Mouse (Mus musculus) granulocyte monocyte progenitor cell, adult 5-6 weeks (primary cell): ENCODE measurements around the gene Casp8. TPM values are rescaled to one million over a fixed set of nuclear protein-coding genes. Genes with fewer than 3 reads are reported as not detected.
"Not testable (repeated sequence)": the region's sequence is repeated elsewhere in the genome, so short reads cannot be mapped to it uniquely, and the experiment has no call there.

Experiments used
- ATAC-seq: replicated peaks from 2 replicates; pipeline ENCODE4 v1.8.0; 2016; ENCODE audit warnings: mild to moderate bottlenecking, moderate TSS enrichment, inconsistent platforms; ENCODE audit not compliant: poor library complexity, severe bottlenecking
- total RNA-seq, 2 experiments: library from RNA; stranded (forward) in 1 of 2; stranded (reverse) in 1 of 2; fragments of 200-712, 200-1000 nt in 1 of 2; fragments of >200 nt in 1 of 2; fragmentation: Nextera tagmentation in 1 of 2; gene quantifications; 2 replicates each; pipeline ENCODE4 v1.2.3; 2014 to 2017

Gene Casp8
- total RNA-seq (2014; fragmentation: Nextera tagmentation) (106 and 119 TPM in 2 replicates), total RNA-seq (2017) (133 and 147 TPM in 2 replicates)

DNA sequence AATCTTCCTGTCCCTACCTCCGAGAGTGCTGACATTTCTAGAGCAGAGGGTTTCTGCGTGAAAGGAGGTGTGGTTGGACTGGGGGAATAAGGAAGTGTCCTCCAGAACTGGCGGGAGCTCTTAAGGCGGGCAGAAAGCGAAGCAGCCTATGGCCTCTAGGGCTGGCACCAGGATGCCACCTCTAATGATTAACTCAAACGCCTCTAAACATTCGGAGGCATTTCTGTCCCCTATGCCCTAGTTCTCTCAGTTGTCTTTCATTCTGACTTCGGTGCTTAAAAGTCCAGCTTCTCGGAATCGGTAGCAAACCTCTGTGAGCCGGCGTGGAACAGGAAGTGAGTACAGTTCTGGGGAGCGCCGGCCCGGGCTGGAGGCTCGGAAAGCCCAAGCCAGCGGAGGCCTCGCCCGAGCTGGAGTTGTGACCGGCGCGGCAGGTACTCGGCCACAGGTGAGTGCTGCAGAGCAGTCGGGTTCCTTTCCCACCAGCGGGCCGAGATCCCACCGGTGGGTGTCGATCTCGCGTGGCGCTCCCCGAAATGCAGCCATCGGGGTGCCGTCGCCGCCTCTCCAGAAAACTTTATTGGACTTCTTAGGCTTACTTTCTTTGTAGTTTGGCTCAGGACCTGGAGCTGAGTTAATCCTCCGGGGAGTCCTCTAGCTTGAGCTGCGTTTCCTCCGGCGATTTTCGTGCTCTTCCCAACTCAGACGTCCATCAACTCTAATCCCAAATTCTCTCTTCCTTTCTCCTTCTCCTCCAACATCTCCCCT lies at the start of gene Casp8:
Gene Casp8 (plus strand): TSS at position 84 of the 768 bp plus-strand sequence.
- peak; percentile 92 for ATAC-seq

DNA sequence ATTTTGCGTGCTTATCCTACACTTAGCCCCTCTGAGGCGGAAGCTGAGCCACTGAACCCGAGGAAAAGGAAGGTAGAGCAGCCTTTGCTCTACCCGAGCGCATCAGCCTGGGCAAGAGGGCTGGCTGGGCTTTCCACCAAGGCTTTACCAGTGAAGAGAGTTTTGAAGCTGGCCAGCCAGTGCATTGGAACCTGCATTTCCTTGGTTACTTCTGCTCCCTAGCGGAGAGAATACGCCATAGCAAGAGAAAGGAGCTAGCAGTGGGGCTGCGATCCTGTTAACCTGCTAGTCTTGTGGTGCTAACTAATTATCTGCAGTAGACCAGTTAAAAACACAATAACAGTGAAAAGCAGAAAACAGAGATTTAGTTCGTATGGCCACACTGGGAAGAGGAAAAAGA lies 48.3 kb upstream of the Casp8 start:
- no peak for ATAC-seq

DNA sequence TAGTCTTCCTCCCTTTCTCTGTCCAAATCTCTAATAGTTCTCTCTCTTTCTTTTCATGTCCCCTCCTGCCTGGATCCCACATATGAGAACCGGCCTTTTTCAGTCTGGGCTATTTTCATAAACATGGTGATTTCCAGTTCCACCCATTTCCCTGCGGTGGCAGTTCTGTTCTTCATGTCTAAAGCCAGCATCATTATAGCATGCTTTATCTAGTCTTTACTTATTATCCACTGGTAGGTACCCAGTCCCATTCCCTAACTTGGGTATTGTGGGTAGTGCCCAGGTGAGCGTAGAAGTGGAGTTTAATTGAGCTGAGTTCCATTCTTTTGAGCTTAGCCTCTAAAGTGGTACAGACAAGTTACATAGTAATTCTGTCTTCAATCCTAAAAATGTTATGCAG lies 35.7 kb upstream of the Casp8 start:
- no peak for ATAC-seq

DNA sequence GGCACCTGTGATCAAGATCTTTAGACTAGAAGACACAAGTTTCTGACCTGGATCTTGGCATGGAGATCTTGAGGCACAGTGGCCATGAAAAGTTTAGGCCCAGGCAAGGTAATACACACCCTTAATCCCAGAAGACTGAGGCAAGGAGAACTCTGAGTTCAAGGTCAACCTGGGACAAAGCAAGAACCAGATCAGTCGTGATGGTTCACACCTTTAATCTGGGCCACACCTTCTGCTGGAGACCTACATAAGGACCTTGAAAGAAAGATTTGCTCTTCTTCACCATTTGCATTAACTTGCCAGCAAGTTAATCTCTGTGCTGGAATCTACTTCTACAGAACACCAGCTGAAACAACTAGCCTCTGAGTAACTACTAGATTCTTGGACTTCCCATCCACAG lies 34.6 kb upstream of the Casp8 start:
- ATAC-seq = no peak

DNA sequence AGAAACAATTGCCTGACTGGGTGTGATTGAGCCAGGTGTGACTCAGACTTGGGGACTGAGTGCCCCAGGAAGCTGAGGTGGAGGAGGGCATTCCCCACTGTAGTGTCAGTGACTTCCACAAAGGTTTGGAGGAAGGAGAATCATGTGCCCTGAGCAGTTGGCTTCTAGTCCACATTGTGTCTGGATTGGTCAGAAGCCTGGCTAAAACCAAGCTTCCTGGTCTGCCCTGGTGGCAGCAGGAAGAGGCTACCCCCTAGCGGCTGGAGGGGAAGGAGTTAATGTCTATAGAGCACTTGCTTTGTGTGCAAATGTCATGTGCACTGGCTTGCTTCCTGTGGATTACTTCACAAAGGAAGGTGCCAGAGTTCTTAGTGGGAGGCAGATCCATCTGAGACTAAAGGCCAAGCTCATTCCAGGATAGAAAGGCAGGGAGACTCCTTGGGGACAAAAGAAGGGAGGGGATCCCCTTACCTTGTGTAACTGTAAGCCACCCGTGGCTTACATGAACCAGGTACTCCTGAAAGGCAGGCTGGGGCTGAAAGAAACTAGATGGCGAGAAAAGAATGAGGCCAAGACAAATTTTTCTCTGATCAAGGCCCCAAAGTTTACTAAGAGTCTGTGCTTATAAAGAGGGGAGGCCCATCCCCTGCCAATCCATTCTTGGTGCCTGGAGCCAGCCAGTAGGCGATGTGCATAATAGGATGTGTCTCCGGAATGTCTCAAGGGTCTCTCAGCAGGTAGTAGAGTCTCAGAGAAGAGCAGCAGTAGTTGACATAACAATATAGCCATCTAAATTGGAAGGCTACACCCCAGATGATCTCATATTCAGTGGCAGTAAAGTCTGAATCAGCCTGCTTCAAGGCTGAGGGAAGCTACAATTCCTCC lies 33.5 kb upstream of the Casp8 start:
- ATAC-seq = peak; percentile 100

DNA sequence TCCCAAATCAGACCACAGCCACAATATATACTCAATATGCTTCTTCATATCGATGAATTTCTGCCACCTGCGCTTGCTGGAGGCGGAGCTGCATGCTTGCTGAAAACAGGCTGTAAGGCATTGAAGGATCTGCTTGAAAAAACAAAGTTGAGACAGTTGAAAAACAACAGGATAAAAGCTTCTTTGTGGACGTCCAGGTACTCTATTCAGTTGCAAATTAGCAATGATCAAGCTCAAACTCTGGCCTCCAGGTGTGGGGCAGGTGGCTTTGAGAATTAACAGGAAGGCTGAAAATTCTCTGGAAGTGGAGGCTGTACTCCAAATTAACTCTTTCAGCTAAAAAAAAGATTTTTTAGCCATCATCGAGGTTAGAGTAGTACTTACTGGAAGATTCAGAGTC lies 32.6 kb upstream of the Casp8 start:
- no peak for ATAC-seq

DNA sequence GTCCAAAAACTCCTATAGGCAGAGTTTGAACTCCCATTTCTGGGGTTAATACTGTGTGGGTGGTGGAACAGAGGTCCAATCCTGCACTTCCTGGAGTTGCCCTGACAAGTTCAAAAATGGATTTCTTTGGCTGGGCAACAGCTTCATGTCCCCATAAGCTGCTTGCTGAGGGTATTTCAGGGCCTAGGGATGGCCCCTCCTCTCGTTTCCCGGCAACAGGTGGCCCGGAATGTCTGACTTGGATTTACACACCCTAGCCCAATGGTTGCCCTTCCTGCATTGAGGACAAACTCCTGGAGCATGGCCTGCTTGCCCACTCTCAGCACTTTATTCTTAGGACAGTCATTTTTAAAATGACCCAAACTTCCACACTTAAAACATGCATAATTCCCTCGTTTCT lies 28.7 kb upstream of the Casp8 start:
- ATAC-seq = not testable (repeated sequence)

DNA sequence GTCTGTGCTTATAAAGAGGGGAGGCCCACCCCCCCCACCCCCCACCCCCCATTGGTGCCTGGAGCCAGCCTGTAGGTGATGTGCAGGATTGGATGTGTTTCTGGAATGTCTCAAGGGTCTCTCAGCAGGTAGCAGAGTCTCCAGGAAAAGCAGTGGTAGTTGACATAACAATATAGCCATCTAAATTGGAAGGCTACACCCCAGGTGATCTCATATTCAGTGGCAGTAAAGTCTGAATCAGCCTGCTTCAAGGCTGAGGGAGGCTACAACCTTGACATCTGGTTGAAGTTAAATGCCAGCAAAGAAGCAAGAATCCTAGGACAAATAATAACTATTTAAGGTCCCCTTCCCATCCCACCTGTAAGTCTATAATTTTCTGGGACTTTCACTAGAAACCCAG lies 26.0 kb upstream of the Casp8 start:
- ATAC-seq = no peak

DNA sequence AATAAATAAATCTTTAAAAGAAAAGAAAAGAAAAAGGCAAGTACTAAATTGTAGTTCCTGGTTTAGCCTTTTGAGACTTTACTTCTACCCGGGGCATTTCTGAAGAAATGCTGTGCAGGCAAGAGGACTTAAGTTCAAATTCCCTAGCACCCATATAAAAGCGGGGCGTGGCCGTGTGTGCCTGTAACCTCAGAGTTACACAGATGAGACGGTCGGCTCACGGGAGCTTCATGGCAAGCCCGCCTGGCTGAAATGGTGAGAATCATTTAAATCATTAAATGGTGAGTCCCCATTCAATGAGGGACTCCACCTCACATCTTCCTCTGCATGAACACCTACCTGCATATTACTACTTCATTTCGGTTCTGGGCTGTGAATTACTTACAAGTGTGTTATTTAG lies 25.5 kb upstream of the Casp8 start:
- ATAC-seq = no peak

DNA sequence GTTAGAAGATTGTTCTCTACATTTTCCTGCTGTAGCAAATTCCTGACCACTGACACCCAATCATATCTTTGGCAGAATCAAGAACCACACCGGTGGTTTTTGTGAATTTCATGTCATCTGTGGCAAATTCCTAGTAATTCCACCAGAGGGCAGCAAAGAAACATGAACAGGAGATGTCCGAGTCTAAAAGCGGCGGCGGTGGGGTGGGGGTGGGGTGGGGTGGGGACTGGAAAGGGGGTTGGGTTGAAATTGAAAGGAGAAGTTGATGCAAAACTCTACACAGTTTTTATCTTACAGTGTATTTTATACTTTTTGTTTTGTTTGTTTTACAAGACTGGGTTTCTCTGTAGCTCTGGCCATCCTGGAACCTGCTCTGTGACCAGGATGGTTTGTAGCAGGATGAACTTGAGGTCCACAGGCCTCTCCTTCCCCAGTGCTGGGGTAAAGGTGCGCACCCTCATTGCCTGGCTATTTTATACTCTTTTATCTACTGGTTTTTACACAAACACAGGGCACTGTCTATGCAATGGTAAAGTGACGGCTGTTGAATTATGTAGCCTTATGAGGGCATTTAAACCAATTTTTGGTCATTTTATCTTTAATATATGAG lies 25.0 kb upstream of the Casp8 start:
- peak; percentile 68 for ATAC-seq

DNA sequence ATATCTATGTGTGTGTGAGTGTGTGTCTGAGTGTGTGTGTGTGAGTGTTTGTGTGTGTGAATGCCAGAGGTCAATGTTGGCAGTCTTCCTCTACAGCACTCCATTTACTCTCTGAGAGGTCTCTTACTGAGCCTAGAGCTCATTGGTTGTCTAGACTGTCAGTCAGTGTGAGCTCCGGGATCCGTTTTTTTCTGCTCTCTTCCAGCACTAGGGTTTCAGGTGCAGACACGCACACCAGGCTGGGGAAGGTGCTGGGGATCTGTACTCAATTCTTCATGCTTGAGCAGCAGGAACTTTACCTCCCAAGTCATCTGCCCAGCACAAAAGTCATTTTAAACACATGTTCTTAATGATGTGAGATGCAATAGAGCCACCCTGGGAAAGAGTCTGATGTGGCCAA lies 23.1 kb upstream of the Casp8 start:
- ATAC-seq = no peak

DNA sequence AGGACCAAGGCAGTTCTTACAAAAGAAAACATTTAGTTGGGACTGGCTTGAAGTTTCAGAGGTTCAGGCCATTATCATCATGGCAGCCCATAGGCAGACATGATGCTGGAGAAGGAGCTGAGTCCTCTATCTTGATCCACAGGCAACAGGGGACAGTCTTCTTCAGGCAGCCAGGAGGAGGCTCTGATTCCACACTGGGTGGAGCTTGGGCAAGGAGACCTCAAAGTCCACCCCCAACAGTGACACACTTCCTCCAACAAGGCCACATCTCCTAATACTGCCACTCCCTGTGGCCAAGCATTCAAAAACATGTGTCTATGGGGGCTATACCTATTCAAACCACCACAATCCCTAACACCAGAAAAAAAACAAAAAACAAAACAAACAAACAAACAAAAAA lies 21.9 kb upstream of the Casp8 start:
- peak; percentile 74 for ATAC-seq

DNA sequence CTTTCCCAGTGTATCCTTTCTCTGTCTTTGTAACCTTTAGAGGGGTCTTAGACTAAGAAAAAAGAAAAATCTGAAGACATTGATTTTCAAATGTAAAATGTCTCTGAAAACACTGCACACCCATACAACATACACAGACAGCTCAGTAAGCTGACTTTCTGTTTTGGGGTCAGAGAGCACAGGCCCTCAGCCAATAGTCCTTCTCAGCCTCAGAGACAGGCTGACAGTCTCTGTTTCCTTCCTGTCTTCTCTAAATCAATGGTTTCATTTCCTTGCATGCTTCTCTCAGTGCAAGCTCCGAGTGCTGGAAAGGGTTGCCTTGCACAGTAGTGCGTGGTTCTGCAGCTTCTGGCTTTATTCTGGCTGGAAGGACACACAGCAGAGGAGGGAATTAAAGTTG lies 21.3 kb upstream of the Casp8 start:
- peak; percentile 71 for ATAC-seq

DNA sequence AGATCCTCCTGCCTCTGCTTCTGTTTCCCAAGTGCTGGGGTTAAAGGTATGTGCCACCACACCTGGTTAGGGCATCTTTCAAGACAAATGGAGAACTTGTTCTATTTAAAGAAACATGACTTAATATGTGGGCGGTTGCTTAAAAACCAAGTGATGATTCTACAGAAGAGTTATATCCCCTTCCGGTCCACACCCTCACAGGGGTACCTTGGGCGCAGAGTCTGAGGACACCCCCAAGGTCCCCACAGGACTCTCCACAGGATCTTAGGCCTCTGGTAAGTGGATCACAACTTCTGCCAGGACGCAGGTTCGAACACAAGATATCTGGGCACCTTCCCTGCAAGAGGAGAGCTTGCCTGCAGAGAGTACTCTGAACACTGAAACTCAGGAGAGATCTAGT lies 19.8 kb upstream of the Casp8 start:
- no peak for ATAC-seq

DNA sequence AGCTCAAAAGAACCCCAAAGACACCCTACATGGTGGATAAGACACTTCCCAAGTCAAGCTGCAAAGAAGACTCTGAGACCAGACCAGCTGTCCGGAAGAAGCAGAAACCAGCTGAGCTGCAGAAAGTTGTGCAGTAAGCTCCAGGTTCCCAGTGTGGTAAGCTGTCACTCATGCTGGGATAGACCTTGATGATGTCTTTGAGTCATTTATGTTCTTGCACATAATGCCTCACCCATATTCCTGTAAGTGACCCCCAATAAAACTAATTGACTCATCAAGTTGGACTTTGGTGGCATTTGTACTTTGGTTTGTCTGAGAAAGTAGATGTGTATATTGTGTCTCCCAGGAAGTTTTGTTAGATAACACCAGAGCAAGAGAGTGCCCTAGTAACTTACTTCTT lies 17.6 kb upstream of the Casp8 start:
- ATAC-seq = no peak

DNA sequence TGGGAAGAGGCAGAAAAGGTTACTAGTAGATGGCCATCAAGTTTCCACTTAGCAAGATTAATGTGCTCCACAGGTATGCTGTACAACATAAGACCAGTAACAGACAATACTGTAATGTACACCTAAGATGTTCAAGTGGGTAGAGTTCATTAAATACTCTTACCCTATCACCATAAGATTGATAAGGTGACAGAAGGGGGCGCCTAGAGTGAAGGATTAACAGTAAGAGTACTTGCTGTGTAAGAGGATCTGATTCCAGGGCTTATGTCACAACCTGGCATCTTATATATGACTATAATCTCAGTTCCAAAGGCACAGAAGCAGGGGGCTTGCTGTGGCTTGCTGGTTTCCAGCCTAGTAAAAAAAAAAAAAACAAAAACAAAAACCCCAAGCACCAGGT lies 16.9 kb upstream of the Casp8 start:
- no peak for ATAC-seq

DNA sequence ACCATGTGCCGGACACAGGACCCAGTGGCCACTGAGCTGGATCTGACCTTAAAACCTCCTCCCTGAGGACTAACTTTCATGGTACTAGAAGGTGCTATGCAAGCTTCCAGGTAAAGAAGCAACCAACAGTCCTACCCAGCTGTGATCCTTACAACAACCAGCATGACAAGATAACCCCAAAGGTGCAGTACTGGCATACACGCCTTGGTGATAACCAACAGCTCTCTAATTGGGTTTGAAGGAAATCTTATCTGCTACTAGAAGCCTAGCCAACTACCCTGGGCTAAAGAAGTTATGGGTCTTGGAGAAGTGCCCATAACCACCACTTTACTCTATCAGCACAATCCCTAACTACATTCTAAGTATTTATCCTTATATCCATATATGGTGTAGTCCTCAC lies 8.9 kb upstream of the Casp8 start:
- no peak for ATAC-seq

DNA sequence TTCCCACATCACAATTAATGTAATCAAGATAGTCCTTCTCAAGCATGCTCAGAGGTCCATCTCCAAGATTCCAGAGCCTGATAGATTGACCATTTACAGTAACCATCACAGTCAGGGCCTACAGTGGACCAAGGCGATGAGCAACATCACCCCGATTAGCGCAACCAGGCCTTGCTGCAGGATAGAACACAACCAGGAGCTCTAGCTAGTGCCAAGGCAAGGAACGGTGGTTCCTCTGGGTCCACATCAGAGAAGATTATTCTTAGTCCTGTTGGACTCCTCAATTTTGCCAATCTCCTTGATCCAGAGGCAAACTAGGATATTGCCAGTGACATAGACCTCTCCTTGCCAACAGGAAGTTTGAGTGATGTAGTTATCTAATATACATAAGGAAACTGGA lies 6.8 kb upstream of the Casp8 start:
- ATAC-seq = no peak

DNA sequence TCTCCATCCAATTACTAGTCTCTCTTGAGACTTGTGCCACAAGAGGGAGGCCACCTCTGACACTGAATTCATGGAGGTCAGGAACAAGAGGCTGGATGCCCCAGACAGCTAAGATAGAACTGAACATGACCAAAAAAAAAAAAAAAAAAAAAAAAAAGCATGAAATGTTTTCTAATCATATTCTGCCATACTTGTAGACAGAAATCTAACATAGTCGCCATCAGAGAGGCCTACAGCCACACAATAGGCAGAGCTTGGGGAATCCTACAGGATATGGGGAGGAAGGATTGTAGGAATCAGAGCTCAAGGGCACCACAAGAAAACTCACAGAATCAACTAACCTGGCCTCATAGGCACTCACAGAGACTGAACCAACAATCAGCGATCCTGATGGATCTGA lies 469 bp upstream of the Casp8 start:
- no peak for ATAC-seq

DNA sequence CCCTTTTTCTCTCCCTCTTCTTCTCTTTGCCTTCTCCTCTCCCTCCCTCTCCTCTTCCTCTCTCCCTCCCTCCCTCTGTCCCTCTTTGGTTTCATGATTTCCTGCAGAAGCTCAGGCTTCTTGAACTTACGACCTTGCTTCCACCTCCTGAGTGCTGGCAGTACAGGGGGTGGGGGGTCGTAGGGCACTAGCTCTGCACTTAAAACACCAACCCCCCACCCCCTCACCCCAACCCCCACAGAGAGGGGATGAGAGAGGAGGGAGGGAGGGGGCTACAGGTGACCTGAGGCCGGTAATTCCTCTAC lies 837 bp downstream of the Casp8 start:
- ATAC-seq = no peak

DNA sequence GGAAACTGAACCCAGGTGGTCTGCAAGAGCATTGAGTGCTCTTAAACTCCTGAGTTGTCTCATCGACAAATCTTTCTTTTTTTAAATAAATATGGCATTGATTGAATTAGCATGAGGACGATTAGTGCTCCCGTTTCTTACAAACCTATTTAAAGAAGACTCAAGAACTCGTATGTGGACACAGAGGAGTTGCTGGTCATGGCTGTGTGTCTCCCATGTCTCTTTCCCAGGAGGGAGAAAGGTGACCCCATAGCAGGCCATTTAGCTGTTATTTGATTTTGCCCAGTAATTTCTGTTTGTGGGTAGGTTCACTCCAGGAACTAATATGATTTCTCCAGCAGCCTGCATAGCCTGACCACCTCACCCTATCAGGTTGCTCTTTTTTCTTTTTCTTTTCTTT lies 1.7 kb downstream of the Casp8 start:
- no peak for ATAC-seq
